ENCODE assay signal across 25 mouse cellular contexts in the genomic region with DNA sequence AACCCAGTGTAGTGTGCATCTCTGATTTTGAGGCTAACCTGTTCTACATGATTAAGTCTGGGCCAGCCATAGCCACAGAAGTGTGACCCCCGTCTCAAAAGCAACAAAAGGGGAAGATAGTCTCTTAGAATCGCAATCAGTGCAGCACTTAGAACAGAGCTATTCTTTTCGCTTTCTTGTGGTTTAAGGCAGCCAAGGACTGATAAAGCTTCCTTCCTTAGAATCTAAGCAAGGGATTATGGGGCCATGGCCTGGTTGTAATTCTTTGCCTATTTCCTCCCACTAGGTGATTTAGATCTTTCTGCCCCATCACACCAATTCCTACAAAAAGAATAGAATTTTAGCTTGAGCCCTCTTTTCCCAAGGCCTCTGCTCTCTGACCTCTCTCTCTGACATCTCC.
"Had no signal": no experiment of that assay in that cellular context is flagged by ENCODE, and none has a peak within 500 bp of the region (broad histone marks: within the 10 kb centered on the region; RNA-seq: fewer than 3 reads in every experiment).

No protein-coding gene starts in this region.

- DNase-seq: gastrocnemius, adult 2 months; gastrocnemius, postnatal 10 days; gastrocnemius, postnatal 25 days; heart, adult 2 months; heart, postnatal 4 days; kidney, adult 11 months; kidney, adult 2 months; kidney, adult 9 months; kidney, postnatal 14 days; kidney, postnatal 36 days; layer of hippocampus, adult 9-11 months; layer of hippocampus, postnatal 36 days; left cerebral cortex, postnatal 4 days had no signal

- H3K9me3 ChIP-seq: heart, embryonic 13.5 days; heart, embryonic 15.5 days; hindbrain, embryonic 10.5 days; hindbrain, embryonic 12.5 days; hindbrain, embryonic 15.5 days; kidney, embryonic 15.5 days; limb, embryonic 13.5 days; limb, embryonic 15.5 days; liver, embryonic 12.5 days had no signal

- H3K36me3 ChIP-seq: hindbrain, embryonic 15.5 days had no signal

- ATAC-seq: hindbrain, postnatal 0 days had no signal

- H3K27me3 ChIP-seq: heart, embryonic 13.5 days; heart, embryonic 15.5 days; hindbrain, embryonic 12.5 days; hindbrain, embryonic 15.5 days; kidney, embryonic 15.5 days; limb, embryonic 13.5 days; limb, embryonic 15.5 days; liver, embryonic 12.5 days had no signal

- H3K27ac ChIP-seq: heart, adult 2 months; hindbrain, embryonic 10.5 days; hindbrain, embryonic 12.5 days; hindbrain, embryonic 15.5 days; hindbrain, postnatal 0 days; kidney, embryonic 15.5 days; kidney, postnatal 0 days; limb, embryonic 13.5 days; limb, embryonic 15.5 days; liver, embryonic 12.5 days had no signal

- H3K4me3 ChIP-seq: gastrocnemius, adult 2 months; heart, adult 2 months; heart, embryonic 13.5 days; heart, embryonic 15.5 days; hindbrain, embryonic 10.5 days; hindbrain, embryonic 12.5 days; hindbrain, embryonic 15.5 days; kidney, embryonic 15.5 days; limb, embryonic 13.5 days; limb, embryonic 15.5 days; liver, embryonic 12.5 days had no signal

- H3K4me1 ChIP-seq: hindbrain, embryonic 12.5 days; hindbrain, embryonic 15.5 days had no signal

- H3K4me2 ChIP-seq: heart, embryonic 11.5 days; heart, embryonic 13.5 days; heart, embryonic 15.5 days; hindbrain, embryonic 12.5 days; hindbrain, embryonic 15.5 days; kidney, embryonic 15.5 days; limb, embryonic 13.5 days; limb, embryonic 15.5 days; liver, embryonic 12.5 days had no signal

- H3K9ac ChIP-seq: heart, embryonic 13.5 days; heart, embryonic 15.5 days; hindbrain, embryonic 12.5 days; hindbrain, embryonic 15.5 days; kidney, embryonic 15.5 days; limb, embryonic 13.5 days; limb, embryonic 15.5 days; liver, embryonic 12.5 days had no signal
